Mouse (Mus musculus) thymus, postnatal 25 days (tissue): ENCODE results near the gene Erich2.

Source experiments
- DNase-seq: peaks from one replicate; pipeline ENCODE4 v3.0.0; 2022

Erich2 gene

GRCm38 (mm10) chr2:70508496-70508895 is at the start of gene Erich2:
TSS of gene Erich2 (plus strand) at chr2:70508819.
- no peak for DNase-seq

GRCm38 (mm10) chr2:70463606-70464005 is 45.0 kb upstream of the Erich2 start:
- no peak for DNase-seq

GRCm38 (mm10) chr2:70471136-70471535 is 37.5 kb upstream of the Erich2 start:
- no peak for DNase-seq

- no peak for DNase-seq
Observed at GRCm38 (mm10) chr2:70471861-70472620, 36.6 kb upstream of the Erich2 start.

- DNase-seq = no peak
Observed at GRCm38 (mm10) chr2:70497715-70498318, 10.8 kb upstream of the Erich2 start.

- DNase-seq = no peak
Observed at GRCm38 (mm10) chr2:70503436-70503835, 5.2 kb upstream of the Erich2 start.

GRCm38 (mm10) chr2:70505229-70505628 is 3.4 kb upstream of the Erich2 start:
- no peak for DNase-seq

- DNase-seq = no peak
Observed at GRCm38 (mm10) chr2:70505896-70506295, 2.7 kb upstream of the Erich2 start.

GRCm38 (mm10) chr2:70506372-70506771 is 2.2 kb upstream of the Erich2 start:
- no peak for DNase-seq

- peak; percentile 5 for DNase-seq
Observed at GRCm38 (mm10) chr2:70509021-70509632, 508 bp downstream of the Erich2 start.

GRCm38 (mm10) chr2:70538283-70538682 is 29.7 kb downstream of the Erich2 start:
- DNase-seq = peak; percentile 40

GRCm38 (mm10) chr2:70550671-70551070 is 42.1 kb downstream of the Erich2 start:
- no peak for DNase-seq

- DNase-seq = no peak
Observed at GRCm38 (mm10) chr2:70551446-70551845, 42.8 kb downstream of the Erich2 start.

GRCm38 (mm10) chr2:70552067-70552598 is 43.5 kb downstream of the Erich2 start:
- no peak for DNase-seq

- DNase-seq = no peak
Observed at GRCm38 (mm10) chr2:70552772-70553171, 44.2 kb downstream of the Erich2 start, which contains the start of gene Gad1. TSS of gene Gad1 (plus strand) at chr2:70553072.

GRCm38 (mm10) chr2:70553826-70554225 is 45.2 kb downstream of the Erich2 start:
- DNase-seq = no peak

- peak; percentile 70 for DNase-seq
Observed at GRCm38 (mm10) chr2:70558112-70558842, 49.7 kb downstream of the Erich2 start.

GRCm38 (mm10) chr2:70558843-70559451 is 50.3 kb downstream of the Erich2 start:
- DNase-seq = no peak

- DNase-seq = peak; percentile 83
Observed at GRCm38 (mm10) chr2:70559520-70559919, 50.9 kb downstream of the Erich2 start.

GRCm38 (mm10) chr2:70561077-70561795 is 52.6 kb downstream of the Erich2 start:
- peak; percentile 55 for DNase-seq

GRCm38 (mm10) chr2:70562011-70562491 is 53.4 kb downstream of the Erich2 start:
- DNase-seq = no peak

- no peak for DNase-seq
Observed at GRCm38 (mm10) chr2:70562611-70562980, 54.0 kb downstream of the Erich2 start.
